Mouse (Mus musculus): ENCODE measurements at regions not wholly inside any gene's neighbourhood (a gene's known extent, or its start where the extent isn't known, plus 50 kb on each side); places are given as distances from the start of the nearest gene placed in this dataset.

GRCm38 (mm10) chrX:97434327-97434726 lies 57.3 kb upstream of the Eda2r start:
- no peak for DNase-seq

GRCm38 (mm10) chrX:97431391-97431803 lies 54.4 kb upstream of the Eda2r start:
- DNase-seq, result peak in 1 of 2 experiments; percentile 25
